Mouse (Mus musculus): ENCODE measurements around the gene Olfr577. TPM values are rescaled to one million over a fixed set of nuclear protein-coding genes. Genes with fewer than 3 reads are reported as not detected.

The Olfr577 gene
- not detected in 2 replicates for total RNA-seq (2015)
- not detected in 2 replicates for total RNA-seq (2017)

- ATAC-seq (ENCODE audit: poor library complexity, severe bottlenecking) = no peak
Measured at GRCm38 (mm10) chr7:102975843-102976242, at the start of gene Olfr577. Olfr577 (minus strand) TSS chr7:102975943.

DNA sequence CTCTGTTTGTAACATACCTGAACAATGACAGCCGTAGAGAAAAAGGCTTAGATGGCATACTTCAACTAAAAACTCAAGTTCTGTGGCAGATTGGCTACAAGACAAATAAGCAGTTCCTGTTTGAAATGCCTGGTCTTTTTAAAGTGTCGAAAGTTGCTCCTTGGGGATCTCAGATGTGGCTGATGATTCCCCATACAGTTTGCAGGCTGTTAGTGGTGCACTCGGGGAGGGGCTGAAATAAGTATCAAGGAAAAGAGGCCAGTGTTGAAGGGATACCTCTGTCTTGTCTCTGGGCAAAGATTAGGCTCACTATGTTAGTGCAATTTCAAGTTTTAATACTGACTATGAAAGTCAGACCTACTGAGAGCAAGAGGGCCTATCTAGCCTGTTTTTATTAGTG, 13.5 kb upstream of the Olfr577 start, which contains the start of gene Olfr578:
Gene Olfr578, minus strand, starts transcription at position 101 of the 400 bp plus-strand sequence.
- no peak for ATAC-seq (ENCODE audit: poor library complexity, severe bottlenecking)

GRCm38 (mm10) chr7:102974399-102974798, 1.3 kb downstream of the Olfr577 start:
- no peak for ATAC-seq (ENCODE audit: poor library complexity, severe bottlenecking)

- no peak for ATAC-seq (ENCODE audit: poor library complexity, severe bottlenecking)
Measured at GRCm38 (mm10) chr7:102962360-102962759, 13.4 kb downstream of the Olfr577 start, which contains the start of gene Olfr576. Olfr576 (plus strand) TSS chr7:102962660.

DNA sequence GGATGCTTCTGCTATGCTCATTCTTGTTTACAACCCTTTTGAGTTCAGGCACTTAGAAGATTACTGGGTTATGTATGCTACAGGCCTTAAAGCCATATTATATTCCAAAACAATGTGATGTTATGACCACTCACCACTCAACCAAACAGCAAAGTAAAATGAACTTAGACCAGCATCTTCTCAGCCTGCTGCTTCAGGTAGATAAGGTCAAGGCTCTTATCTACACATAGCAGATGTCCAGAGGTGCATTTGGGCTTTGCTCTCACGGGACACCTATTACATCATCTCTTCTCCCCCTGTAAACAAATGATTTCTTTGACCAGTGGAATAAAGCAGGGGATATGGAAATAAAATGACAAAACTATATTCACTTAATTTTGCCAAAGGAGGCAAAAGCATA, 17.1 kb downstream of the Olfr577 start, which contains the start of gene Olfr575:
Gene Olfr575, minus strand, starts transcription at position 183 of the 400 bp plus-strand sequence.
- ATAC-seq (ENCODE audit: poor library complexity, severe bottlenecking) = no peak

GRCm38 (mm10) chr7:102958137-102958536, 17.6 kb downstream of the Olfr577 start:
- no peak for ATAC-seq (ENCODE audit: poor library complexity, severe bottlenecking)

GRCm38 (mm10) chr7:102950732-102951131, 25.0 kb downstream of the Olfr577 start:
- no peak for ATAC-seq (ENCODE audit: poor library complexity, severe bottlenecking)

DNA sequence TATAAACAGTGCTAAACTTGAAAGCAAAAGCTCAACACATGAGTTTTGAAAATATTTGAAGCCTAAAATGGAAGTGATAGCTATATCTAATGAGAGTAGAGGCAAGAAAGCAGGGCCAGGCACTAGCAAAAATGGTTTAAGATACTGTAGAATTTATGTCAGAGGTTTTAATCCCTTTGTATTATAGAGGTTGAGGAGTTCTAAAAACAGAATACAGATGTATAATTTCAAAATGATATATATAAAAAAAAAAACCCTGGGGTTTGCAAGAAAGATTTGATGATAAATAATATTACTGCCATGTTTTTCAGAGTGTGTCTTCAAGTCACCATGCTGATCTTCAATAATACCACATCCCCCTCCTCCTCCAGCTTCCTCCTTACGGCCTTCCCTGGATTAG, 27.6 kb downstream of the Olfr577 start, which contains the start of gene Olfr574:
Gene Olfr574, plus strand, starts transcription at position 301 of the 400 bp plus-strand sequence.
- ATAC-seq (ENCODE audit: poor library complexity, severe bottlenecking) = no peak

- no peak for ATAC-seq (ENCODE audit: poor library complexity, severe bottlenecking)
Measured at GRCm38 (mm10) chr7:102943417-102943816, 32.3 kb downstream of the Olfr577 start.

GRCm38 (mm10) chr7:102942475-102942874, 33.3 kb downstream of the Olfr577 start, which contains the start of gene Olfr573-ps1:
Olfr573-ps1 (minus strand) TSS chr7:102942575.
- no peak for ATAC-seq (ENCODE audit: poor library complexity, severe bottlenecking)

GRCm38 (mm10) chr7:102927105-102927504, 48.6 kb downstream of the Olfr577 start:
- peak; percentile 69 for ATAC-seq (ENCODE audit: poor library complexity, severe bottlenecking)

DNA sequence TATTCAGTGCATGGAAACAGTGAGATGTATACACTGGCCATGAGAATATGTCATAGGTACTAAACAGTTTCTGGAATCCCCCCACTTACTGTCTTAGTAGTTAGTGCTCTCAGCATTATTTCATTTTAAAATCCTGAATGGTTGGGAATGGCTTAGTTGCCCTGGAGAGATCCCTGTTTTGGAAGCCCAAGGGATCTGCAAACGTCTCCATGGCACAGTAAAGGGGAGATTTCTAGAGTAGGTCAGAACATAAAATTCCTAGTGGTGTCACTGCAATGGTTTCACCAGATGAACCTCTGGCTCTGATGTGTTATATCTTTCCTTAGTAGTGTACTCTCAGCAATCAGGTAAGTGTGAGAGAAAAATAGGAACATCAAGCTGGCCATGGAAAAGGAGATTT, 51.6 kb downstream of the Olfr577 start, which contains the start of gene Olfr572:
Gene Olfr572, plus strand, starts transcription at position 301 of the 400 bp plus-strand sequence.
- ATAC-seq (ENCODE audit: poor library complexity, severe bottlenecking) = no peak

Other genes with a start within 250 kb of the Olfr577 start
- not detected in 2 replicates for gene Olfr559, start 248.5 kb downstream of the Olfr577 start, total RNA-seq (2015)
- gene Olfr559, start 248.5 kb downstream of the Olfr577 start, total RNA-seq (2017) = not detected in 2 replicates
- not detected in 2 replicates for gene Olfr560, start 216.6 kb downstream of the Olfr577 start, total RNA-seq (2015)
- gene Olfr560, start 216.6 kb downstream of the Olfr577 start, total RNA-seq (2017) = not detected in 2 replicates
- not detected in 2 replicates for gene Olfr78, start 216.5 kb downstream of the Olfr577 start, total RNA-seq (2015)
- not detected in 2 replicates for gene Olfr78, start 216.5 kb downstream of the Olfr577 start, total RNA-seq (2017)
- gene Olfr561, start 204.7 kb downstream of the Olfr577 start, total RNA-seq (2015) = not detected in 2 replicates
- not detected in 2 replicates for gene Olfr561, start 204.7 kb downstream of the Olfr577 start, total RNA-seq (2017)
- not detected in 2 replicates for gene Olfr564, start 172.5 kb downstream of the Olfr577 start, total RNA-seq (2015)
- not detected in 2 replicates for gene Olfr564, start 172.5 kb downstream of the Olfr577 start, total RNA-seq (2017)
- gene Olfr566, start 117.2 kb downstream of the Olfr577 start, total RNA-seq (2015) = not detected in 2 replicates
- not detected in 2 replicates for gene Olfr566, start 117.2 kb downstream of the Olfr577 start, total RNA-seq (2017)
- not detected in 2 replicates for gene Olfr568, start 98.8 kb downstream of the Olfr577 start, total RNA-seq (2015)
- gene Olfr568, start 98.8 kb downstream of the Olfr577 start, total RNA-seq (2017) = not detected in 2 replicates
- not detected in 2 replicates for gene Olfr569, start 85.1 kb downstream of the Olfr577 start, total RNA-seq (2015)
- gene Olfr569, start 85.1 kb downstream of the Olfr577 start, total RNA-seq (2017) = not detected in 2 replicates
- not detected in 2 replicates for gene Olfr570, start 81.4 kb downstream of the Olfr577 start, total RNA-seq (2015)
- gene Olfr570, start 81.4 kb downstream of the Olfr577 start, total RNA-seq (2017) = not detected in 2 replicates
- not detected in 2 replicates for gene Olfr571, start 58.4 kb downstream of the Olfr577 start, total RNA-seq (2015)
- not detected in 2 replicates for gene Olfr571, start 58.4 kb downstream of the Olfr577 start, total RNA-seq (2017)
- gene Olfr572, start 51.5 kb downstream of the Olfr577 start, total RNA-seq (2015) = not detected in 2 replicates
- gene Olfr572, start 51.5 kb downstream of the Olfr577 start, total RNA-seq (2017) = not detected in 2 replicates
- not detected in 2 replicates for gene Olfr573-ps1, start 33.4 kb downstream of the Olfr577 start, total RNA-seq (2015)
- gene Olfr573-ps1, start 33.4 kb downstream of the Olfr577 start, total RNA-seq (2017) = not detected in 2 replicates
- gene Olfr574, start 27.5 kb downstream of the Olfr577 start, total RNA-seq (2015) = not detected in 2 replicates
- not detected in 2 replicates for gene Olfr574, start 27.5 kb downstream of the Olfr577 start, total RNA-seq (2017)
- not detected in 2 replicates for gene Olfr575, start 17.2 kb downstream of the Olfr577 start, total RNA-seq (2015)
- gene Olfr575, start 17.2 kb downstream of the Olfr577 start, total RNA-seq (2017) = not detected in 2 replicates
- not detected in 2 replicates for gene Olfr576, start 13.3 kb downstream of the Olfr577 start, total RNA-seq (2015)
- gene Olfr576, start 13.3 kb downstream of the Olfr577 start, total RNA-seq (2017) = not detected in 2 replicates
- not detected in 2 replicates for gene Olfr578, start 13.4 kb upstream of the Olfr577 start, total RNA-seq (2015)
- gene Olfr578, start 13.4 kb upstream of the Olfr577 start, total RNA-seq (2017) = not detected in 2 replicates
- not detected in 2 replicates for gene Olfr582, start 62.1 kb upstream of the Olfr577 start, total RNA-seq (2015)
- not detected in 2 replicates for gene Olfr582, start 62.1 kb upstream of the Olfr577 start, total RNA-seq (2017)
- not detected in 2 replicates for gene Olfr583, start 75.4 kb upstream of the Olfr577 start, total RNA-seq (2015)
- not detected in 2 replicates for gene Olfr583, start 75.4 kb upstream of the Olfr577 start, total RNA-seq (2017)
- gene Olfr584, start 105.9 kb upstream of the Olfr577 start, total RNA-seq (2015) = not detected in 2 replicates
- gene Olfr584, start 105.9 kb upstream of the Olfr577 start, total RNA-seq (2017) = not detected in 2 replicates
- gene Olfr585, start 121.8 kb upstream of the Olfr577 start, total RNA-seq (2015) = not detected in 2 replicates
- not detected in 2 replicates for gene Olfr585, start 121.8 kb upstream of the Olfr577 start, total RNA-seq (2017)
- not detected in 2 replicates for gene Olfr586, start 149.7 kb upstream of the Olfr577 start, total RNA-seq (2015)
- gene Olfr586, start 149.7 kb upstream of the Olfr577 start, total RNA-seq (2017) = not detected in 2 replicates
- not detected in 2 replicates for gene Olfr588-ps1, start 164.9 kb upstream of the Olfr577 start, total RNA-seq (2015)
- not detected in 2 replicates for gene Olfr588-ps1, start 164.9 kb upstream of the Olfr577 start, total RNA-seq (2017)
- not detected in 2 replicates for gene Olfr589, start 180.4 kb upstream of the Olfr577 start, total RNA-seq (2015)
- not detected in 2 replicates for gene Olfr589, start 180.4 kb upstream of the Olfr577 start, total RNA-seq (2017)
- not detected in 2 replicates for gene Olfr591, start 202.4 kb upstream of the Olfr577 start, total RNA-seq (2015)
- not detected in 2 replicates for gene Olfr591, start 202.4 kb upstream of the Olfr577 start, total RNA-seq (2017)
- gene Olfr592, start 208.9 kb upstream of the Olfr577 start, total RNA-seq (2015) = not detected in 2 replicates
- not detected in 2 replicates for gene Olfr592, start 208.9 kb upstream of the Olfr577 start, total RNA-seq (2017)
- gene Olfr593, start 235.9 kb upstream of the Olfr577 start, total RNA-seq (2015) = not detected in 2 replicates
- not detected in 2 replicates for gene Olfr593, start 235.9 kb upstream of the Olfr577 start, total RNA-seq (2017)
- not detected in 2 replicates for gene Olfr594, start 241.1 kb upstream of the Olfr577 start, total RNA-seq (2015)
- gene Olfr594, start 241.1 kb upstream of the Olfr577 start, total RNA-seq (2017) = not detected in 2 replicates